Mouse (Mus musculus) liver, embryonic 16.5 days (tissue): Measurements from ENCODE around the gene Sco1. TPM values are rescaled to one million over a fixed set of nuclear protein-coding genes. Genes with fewer than 3 reads are reported as not detected.

Experiments
- ATAC-seq: fragments of 200-750 bp; cut with Nextera tagmentation; 2 replicates; pipeline ENCODE4 v1.8.0; 2017; ENCODE audit warnings: low read depth, mild to moderate bottlenecking, moderate number of reproducible peaks, moderate library complexity
- H3K27ac ChIP-seq: fragments of 300-500 bp; sonication (generic); 2 replicates; pipeline ENCODE4 v1.5.1; 2014; ENCODE audit warnings: mild to moderate bottlenecking, low read length
- H3K27me3 ChIP-seq: fragments of 300-500 bp; sonication (generic); 2 replicates; pipeline ENCODE4 v1.6.1; 2014; ENCODE audit warnings: low read depth, low read length, mixed read lengths; ENCODE audit not compliant: control insufficient read depth, insufficient read depth
- H3K36me3 ChIP-seq: fragments of 300-500 bp; sonication (generic); 2 replicates; pipeline ENCODE4 v1.6.1; 2014; ENCODE audit warnings: mild to moderate bottlenecking; ENCODE audit not compliant: control insufficient read depth, insufficient read depth
- H3K4me1 ChIP-seq: fragments of 300-500 bp; sonication (generic); 2 replicates; pipeline ENCODE4 v1.6.1; 2014; ENCODE audit warnings: low read depth, low read length, mixed read lengths; ENCODE audit not compliant: control insufficient read depth
- H3K4me2 ChIP-seq: fragments of 300-500 bp; sonication (generic); 2 replicates; pipeline ENCODE4 v1.6.1; 2014; ENCODE audit warnings: low read depth, low read length, mixed read lengths
- H3K4me3 ChIP-seq: fragments of 300-500 bp; sonication (generic); 2 replicates; pipeline ENCODE4 v1.5.1; 2014; ENCODE audit warnings: low read depth, mild to moderate bottlenecking, low read length
- H3K9ac ChIP-seq: fragments of 300-500 bp; sonication (generic); 2 replicates; pipeline ENCODE4 v1.6.1; 2014; ENCODE audit warnings: low read depth, low read length
- H3K9me3 ChIP-seq: fragments of 300-500 bp; sonication (generic); replicated peaks from 2 replicates; pipeline ENCODE4 v1.6.1; 2016; ENCODE audit warnings: low read length; ENCODE audit not compliant: control insufficient read depth
- WGBS: fragments of 180-500 bp; shearing (Covaris S2); extraction: QIAGEN DNeasy Blood & Tissue Kit; methylation state at CpG from one replicate; pipeline ENCODE4 v1.1.7; 2014; ENCODE audit not compliant: insufficient replicate concordance; 5-methylcytosine and 5-hydroxymethylcytosine counted together
- microRNA-seq: library from miRNA; unstranded; fragments of <30 nt; microRNA quantifications from one replicate; pipeline ENCODE4, GENCODE M21; 2016
- polyA plus RNA-seq: library from polyadenylated mRNA; unstranded; fragments of >200 nt; fragmentation: Nextera tagmentation; extraction: Ambion mirVana; gene quantifications from 2 replicates; pipeline ENCODE4 v1.2.1, GENCODE M21; 2015

The Sco1 gene
- polyA plus RNA-seq, 1 experiment from 2014 or later, result 5.5 TPM

GRCm38 (mm10) chr11:67112019-67112850 is 59.8 kb downstream of the Sco1 start:
- Histone ChIP-seq H3K27me3 (no peaks in the 10 kb centered on the region), H3K4me1 (no peaks in the 10 kb centered on the region), H3K4me3 (no peak overlapping the region), H3K4me2 (no peak overlapping the region), H3K9ac (no peak overlapping the region), H3K27ac (no peak overlapping the region), H3K36me3 (no peaks in the 10 kb centered on the region), H3K9me3 (no peaks in the 10 kb centered on the region)
- 14% methylated on average over 11 of the region's 11 CpGs for WGBS
- ATAC-seq, result no peak

GRCm38 (mm10) chr11:67112851-67113202 is 60.4 kb downstream of the Sco1 start:
- H3K36me3 ChIP-seq, result no peaks in the 10 kb centered on the region
- WGBS, result 40% methylated on average over 11 of the region's 11 CpGs
- H3K4me2 ChIP-seq, result no peak overlapping the region
- H3K9ac ChIP-seq, result no peak overlapping the region
- no peaks in the 10 kb centered on the region for H3K9me3 ChIP-seq
- H3K27me3 ChIP-seq, result no peaks in the 10 kb centered on the region
- no peak overlapping the region for H3K4me3 ChIP-seq
- no peaks in the 10 kb centered on the region for H3K4me1 ChIP-seq
- no peak overlapping the region for H3K27ac ChIP-seq
- no peak for ATAC-seq

- 61% methylated on average over 6 of the region's 6 CpGs for WGBS
- H3K36me3 ChIP-seq, result no peaks in the 10 kb centered on the region
- no peaks in the 10 kb centered on the region for H3K9me3 ChIP-seq
- H3K27me3 ChIP-seq, result no peaks in the 10 kb centered on the region
- no peaks in the 10 kb centered on the region for H3K4me1 ChIP-seq
- no peak overlapping the region for H3K27ac ChIP-seq
- no peak overlapping the region for H3K4me3 ChIP-seq
- no peak overlapping the region for H3K9ac ChIP-seq
- ATAC-seq, result no peak
- no peak overlapping the region for H3K4me2 ChIP-seq
These were observed 60.9 kb downstream of the Sco1 start for GRCm38 (mm10) chr11:67113381-67113780.

GRCm38 (mm10) chr11:67114261-67114660 is 61.8 kb downstream of the Sco1 start:
- no peak for ATAC-seq
- H3K4me1 ChIP-seq, result no peaks in the 10 kb centered on the region
- 68% methylated on average over 5 of the region's 5 CpGs for WGBS

GRCm38 (mm10) chr11:67114901-67115300 is 62.4 kb downstream of the Sco1 start:
- Histone ChIP-seq H3K27ac (no peak overlapping the region), H3K9ac (no peak overlapping the region), H3K4me3 (no peak overlapping the region), H3K9me3 (no peaks in the 10 kb centered on the region), H3K4me2 (no peak overlapping the region), H3K27me3 (no peaks in the 10 kb centered on the region), H3K36me3 (no peaks in the 10 kb centered on the region), H3K4me1 (no peaks in the 10 kb centered on the region)
- no peak for ATAC-seq
- 74% methylated on average over 12 of the region's 12 CpGs for whole genome bisulfite sequencing

More at GRCm38 (mm10) chr11:67114261-67114660, 61.8 kb downstream of the Sco1 start:
- Histone ChIP-seq H3K4me2 (no peak overlapping the region), H3K27ac (no peak overlapping the region), H3K9me3 (no peaks in the 10 kb centered on the region), H3K36me3 (no peaks in the 10 kb centered on the region), H3K27me3 (no peaks in the 10 kb centered on the region), H3K4me3 (no peak overlapping the region), H3K9ac (no peak overlapping the region)

Small RNA genes lying within 50 kb of the gene (microRNA-seq; reads per million reads assigned to microRNA genes)
- gene Mir6923, result not detected

Other genes with a start within 250 kb of the Sco1 start
- 0.06 TPM in 1 of 2 replicates, not detected in the other for gene Pirt, start 140.7 kb upstream of the Sco1 start, polyA plus RNA-seq
- gene Tmem238l, start 96.0 kb upstream of the Sco1 start, polyA plus RNA-seq, result not detected in 2 replicates
- 2.6 and 3.3 TPM in 2 replicates for gene Tmem220, start 27.5 kb upstream of the Sco1 start, polyA plus RNA-seq
- 9.4 and 10.2 TPM in 2 replicates for gene Adprm, start 76 bp upstream of the Sco1 start, polyA plus RNA-seq
- gene Myh3, start 25.6 kb downstream of the Sco1 start, polyA plus RNA-seq, result 3.6 and 7.0 TPM in 2 replicates
- gene Myh2, start 118.4 kb downstream of the Sco1 start, polyA plus RNA-seq, result not detected in 2 replicates
- gene Myh1, start 147.4 kb downstream of the Sco1 start, polyA plus RNA-seq, result 0.05 and 0.14 TPM in 2 replicates
- 0.07 and 0.20 TPM in 2 replicates for gene Myh4, start 185.4 kb downstream of the Sco1 start, polyA plus RNA-seq
- gene Myh8, start 224.5 kb downstream of the Sco1 start, polyA plus RNA-seq, result 8.0 and 20.5 TPM in 2 replicates